Mouse (Mus musculus) thymus, adult 18-20 months (tissue): Measurements from ENCODE around the gene Mroh2a.

Experiments
- DNase-seq, 2 experiments: peaks; one replicate each; pipeline ENCODE4 v3.0.0; 2022; ENCODE audit warnings: mixed read lengths in 2 of 2

Mroh2a gene

DNA sequence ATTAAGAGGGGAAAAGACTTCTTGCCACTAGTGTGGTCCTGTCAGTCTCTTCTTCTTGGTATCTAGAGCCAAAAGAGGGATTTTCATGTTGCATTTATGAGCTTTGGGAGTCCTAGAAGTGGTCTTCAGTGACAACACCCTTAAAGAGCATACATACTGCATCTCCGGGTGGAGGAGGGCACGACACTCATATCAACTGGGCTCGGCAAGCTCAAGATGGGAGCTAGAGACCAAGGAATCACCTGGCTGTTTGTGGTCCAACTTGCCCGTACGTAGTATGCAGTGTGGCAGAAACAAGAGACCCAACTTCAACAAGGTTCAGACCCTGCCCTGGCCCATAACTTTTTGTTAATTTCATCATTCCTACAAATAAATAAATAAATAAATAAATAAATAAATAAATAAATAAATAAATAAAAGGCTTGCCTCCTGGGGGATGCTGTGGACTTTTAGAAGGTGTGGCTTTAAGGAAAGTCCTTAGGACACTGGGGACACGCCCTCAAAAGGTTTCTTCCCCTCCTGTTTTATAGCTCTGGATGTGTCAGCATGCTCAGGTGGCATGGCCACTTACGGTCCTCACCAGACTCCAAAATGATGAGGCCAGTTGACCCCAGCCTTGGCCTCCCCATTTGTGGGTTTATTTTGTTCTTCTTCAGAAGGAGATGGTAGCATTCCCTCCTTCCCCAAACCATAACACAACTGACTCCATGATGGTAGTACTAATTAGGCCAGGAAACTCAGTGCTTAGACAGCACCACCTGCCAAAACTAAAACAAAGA is 70.9 kb downstream of the Mroh2a start:
- no peak for DNase-seq

DNA sequence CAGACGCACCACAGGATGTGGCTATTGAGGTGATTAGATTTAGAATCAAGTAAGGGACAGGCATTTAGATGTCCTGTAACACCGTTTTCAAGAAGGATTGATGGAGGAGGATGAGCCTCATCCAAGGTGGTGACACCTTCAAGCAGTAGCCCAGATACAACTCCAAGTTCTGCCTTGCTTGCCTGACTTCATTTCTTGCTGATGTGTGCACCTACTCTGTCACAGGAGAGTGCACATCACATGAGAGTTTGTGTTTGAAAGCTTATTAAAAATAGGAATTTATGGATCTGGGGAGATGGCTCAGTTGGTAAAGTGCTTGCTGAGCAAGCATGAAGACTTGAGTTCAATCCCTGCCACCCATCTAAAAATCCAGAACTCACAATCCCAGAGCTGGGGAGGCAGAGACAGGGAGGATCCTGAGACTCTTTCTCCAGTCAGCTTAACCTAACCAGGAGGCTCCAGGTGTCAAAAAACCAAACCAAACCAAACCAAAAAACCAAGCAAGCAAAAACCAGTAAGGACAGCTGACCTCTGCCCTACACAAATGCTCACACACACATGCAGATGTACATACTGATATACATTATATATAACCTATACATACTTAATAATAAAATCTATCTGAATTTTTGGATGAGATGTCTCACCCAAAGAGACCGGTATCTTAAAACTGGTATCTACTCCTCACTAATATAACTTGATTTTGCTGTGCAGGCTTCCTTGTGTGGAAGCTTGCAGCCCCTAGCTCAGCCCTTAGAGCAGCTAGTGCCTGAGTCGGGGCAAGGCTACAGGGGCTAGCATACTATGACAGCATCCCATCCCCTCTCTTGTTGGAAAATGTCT is 72.1 kb downstream of the Mroh2a start:
- DNase-seq, result no peak

DNA sequence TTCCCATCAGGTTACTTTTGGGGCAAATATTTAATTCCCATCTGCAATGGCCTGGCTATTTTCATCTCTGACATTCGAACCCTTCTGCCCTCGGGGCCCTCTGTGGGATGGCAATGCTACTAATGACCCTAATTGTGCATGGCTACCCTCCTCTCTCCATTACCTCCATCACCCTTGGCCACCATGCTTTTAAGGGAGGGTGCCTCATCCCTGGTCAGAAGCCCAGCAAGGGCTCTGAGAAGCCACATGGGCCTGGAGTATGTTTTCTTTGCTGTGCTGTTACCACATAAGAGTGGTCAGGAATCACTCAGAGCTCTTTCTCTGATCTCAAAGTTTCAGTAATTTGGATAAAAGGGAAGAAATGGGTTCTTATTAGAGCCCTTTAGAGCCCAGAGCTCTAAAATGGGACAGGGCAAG is 72.8 kb downstream of the Mroh2a start:
- DNase-seq, result no peak

DNA sequence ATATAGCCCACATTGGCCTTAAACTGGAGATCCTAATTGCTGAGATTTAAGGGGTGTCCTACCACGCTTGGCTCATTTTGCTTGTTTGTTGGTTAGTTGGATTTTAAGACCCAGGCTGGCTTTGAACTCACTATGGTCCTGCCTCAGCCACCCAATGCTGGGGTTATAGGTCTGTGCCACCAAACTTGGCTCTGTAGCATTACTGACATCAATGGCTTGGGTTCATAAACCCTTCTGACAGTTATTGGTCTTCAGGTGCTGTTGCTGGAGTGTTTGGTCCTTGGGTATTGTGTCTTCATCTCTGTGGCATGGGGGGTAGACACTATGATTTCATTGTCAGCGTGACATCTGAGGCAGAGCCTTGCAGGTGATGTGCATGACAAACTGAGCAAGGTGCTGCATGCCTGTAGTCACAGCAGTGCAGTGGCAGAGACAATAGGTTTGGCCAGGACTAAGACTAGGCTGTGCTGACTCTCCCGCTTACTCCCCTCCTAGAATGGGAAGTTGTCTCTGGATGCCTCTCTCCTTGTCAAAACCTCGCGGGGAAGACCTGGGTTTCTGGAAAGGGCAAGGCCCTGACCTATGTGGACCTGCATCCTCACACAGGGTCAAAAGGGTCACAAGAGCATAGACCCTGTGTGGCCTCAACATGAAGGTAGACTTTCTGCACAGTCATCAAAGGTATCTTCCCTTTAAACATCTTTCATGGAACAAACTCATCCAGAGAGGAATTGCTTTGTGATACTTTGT is 73.7 kb downstream of the Mroh2a start:
- DNase-seq, result no peak

DNA sequence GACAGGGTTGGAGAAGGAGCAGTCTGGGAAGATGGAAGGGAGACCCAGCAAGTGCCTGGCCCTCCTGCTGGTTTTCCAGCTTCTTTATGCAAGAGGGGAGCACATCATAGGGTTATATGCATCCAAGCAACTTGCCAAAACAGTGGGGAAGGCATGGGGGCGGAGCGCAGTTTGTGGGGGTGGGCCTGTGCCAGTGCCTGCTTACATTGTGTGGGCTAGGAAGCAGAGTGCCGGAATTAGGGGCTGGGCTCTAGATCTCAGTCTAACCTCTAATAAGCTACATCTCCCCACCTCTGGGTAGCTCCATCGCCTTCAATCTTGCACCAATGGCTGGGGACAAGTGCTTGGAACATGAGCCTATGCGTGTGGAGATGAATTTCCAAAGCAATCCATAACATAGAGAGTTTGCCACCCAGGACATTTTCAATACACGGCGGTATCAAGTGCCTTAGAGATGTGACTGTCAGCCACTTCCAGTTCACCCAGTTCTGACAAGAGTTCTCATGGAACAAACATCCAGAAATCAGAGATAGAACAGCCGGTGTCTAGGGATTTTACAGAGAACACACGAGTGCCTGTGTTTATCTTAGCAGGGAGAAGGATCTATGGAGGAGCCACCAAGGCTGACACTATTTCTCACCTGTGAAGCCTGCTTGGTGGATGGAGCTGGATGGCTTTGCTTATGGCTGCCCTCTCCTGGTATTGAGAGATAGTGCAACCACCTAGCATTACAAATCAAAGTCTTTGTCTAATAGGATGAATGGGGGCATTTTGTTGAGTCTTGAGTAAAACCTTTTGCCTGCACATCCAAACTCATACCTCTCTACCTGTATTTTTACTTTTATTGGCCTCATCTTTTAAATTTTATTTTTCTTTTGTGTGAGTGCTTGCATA is 74.6 kb downstream of the Mroh2a start:
- no peak for DNase-seq

DNA sequence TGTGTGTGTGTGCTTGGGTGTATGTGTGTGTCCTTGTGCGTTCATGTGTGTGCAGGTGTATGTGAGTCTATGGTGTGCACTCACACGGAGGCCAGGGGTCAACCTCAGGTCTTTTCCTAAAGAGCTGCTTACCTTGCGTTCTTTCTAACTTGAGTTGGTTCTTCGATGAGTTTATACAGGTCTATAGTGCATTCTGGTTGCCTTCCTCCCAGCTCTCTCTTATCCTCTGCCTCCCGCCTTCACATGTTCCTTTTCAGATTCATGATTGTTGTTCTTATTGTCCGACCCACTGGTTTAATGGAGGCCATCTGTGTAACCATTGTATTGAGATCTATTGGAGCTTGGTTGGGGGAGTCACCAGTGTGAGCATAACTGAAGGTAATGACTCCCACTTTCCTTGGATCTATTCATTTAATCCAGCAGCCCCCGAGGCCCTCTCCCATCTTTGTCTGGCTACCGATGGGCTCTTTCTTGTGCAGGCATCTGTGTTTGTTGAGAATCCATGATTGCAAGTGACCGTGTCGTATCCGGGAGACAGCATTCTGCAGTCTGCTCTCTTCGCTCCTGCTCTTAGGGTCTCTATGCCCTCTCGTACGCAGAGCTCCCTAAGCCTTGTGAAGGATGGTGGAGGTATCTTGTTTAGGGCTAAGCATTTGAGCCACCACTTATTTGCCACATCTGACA is 75.4 kb downstream of the Mroh2a start:
- no peak for DNase-seq

DNA sequence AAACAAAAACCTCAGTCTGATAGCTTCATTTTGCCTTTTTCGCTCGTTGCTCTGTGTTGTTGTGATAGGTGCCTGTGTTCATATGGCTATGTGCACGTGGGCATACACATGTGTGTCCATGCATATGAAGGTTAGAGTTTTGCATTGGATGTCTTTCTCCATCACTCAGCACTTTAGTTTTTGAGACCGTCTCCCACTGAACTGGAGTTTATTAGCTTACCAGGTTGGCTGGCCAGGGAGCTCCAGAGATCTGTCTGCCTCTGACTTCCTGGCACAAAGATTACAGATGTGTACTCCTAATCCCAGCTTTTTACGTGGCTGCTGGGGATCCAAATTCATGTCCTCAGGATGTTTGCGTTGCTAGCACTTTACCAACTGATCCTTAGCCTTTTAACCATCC is 77.0 kb downstream of the Mroh2a start:
- no peak for DNase-seq

DNA sequence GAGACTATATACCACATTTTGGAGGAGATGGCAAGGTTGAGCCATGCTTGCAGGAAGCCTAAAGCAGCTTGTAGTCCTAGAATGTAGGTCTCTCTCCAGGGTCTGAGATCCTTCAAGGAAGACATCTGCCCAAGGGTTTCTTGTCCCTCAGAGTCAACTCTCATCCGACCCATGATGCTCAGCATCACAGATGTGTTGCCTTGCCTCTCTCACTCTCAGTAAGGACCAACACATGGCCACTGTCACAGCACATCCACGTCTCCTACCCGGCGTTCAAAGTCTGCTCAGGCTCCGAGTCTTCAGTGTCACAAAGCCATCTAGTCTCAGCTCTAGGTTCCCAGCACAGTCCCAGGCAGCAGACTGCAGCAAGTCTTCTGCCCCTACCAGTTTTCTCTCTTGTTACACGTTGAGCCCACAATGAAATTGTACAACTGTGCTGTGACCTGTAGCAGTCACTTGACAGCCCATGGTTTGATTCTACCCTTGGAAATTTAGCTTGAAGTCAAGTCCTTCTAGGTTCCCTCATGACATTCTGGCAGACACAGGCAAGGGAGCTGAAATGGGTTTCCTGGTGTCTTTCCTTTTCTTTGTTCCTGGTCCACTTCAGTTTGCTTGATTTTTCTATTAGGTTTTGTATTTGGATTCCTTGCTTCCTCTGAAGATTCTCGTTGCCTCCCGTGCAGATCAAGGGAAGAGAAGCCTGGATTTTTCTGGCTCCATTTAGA is 77.6 kb downstream of the Mroh2a start:
- DNase-seq, result no peak

DNA sequence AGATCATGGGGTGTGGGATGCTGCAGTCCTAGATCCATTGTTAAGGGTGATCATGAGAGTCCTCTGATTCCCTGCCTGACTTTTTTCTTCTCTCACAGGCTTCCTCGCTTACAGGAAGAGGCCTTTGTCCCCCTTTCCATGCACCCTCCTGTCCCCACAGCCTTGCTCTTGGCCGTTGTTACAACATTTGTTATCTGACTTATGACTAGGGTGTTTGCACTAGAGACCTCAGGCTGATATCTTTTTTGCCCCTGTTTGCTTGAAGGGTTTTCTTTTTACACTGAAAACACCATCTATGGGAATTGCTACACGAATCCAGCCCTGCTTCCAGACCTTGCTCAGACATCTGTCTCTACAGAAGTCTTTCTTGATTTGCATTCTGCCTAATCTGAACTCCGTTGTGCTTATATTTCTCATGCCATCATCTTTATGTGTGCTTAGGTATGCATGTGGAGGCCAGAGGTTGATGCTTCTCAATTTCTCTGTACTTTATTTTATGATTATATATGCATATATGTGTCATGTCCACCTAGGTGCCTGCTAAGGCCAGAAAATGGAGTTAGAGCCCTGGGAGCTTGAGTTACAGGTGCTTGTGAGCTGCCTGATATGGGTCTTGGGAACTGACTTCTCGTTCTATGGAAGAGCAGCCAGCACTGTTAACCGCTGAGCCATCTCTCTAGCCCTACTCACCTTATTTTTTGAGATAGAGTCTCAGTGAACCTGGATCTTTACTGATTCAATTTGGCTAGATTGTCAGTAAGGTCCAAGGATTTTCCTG is 78.4 kb downstream of the Mroh2a start:
- no peak for DNase-seq

DNA sequence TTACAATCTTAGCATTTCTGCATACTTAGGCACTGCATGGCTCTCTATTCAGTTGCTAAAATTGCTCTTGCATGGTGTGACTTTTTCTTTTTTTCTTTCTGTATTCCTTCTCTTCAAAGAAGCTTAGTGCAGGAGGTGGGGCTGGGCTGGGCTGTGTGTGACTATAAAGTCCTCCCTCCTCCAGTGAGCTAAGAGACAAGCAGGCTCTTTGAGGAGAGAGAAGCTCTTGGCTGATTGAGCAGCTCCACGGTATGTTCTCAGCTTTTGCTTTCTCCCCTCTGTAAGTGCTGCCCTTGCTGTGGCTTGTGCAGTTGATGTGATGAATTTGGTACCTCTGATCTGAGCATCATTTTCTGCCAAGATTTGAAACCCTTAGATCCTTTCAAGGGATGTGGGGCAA is 79.8 kb downstream of the Mroh2a start:
- no peak for DNase-seq

DNA sequence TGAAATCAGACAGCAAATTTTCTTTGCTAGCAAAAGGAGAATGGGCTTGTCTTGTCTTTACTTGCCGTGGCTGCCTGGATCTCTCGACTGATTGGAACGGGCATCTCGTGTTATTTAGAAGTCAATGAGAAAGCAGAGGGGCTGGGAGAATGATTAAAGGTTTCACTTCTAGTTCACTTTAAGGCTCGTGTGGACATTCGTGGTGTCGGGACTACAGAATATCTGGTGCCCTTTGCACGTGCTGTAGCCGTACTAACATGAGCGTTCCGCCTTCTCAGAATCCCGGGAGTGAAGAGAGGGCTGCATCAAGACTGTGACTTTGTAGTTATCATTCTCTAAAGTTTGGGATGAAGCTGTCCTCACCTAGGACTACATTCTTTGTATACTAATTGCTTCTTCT is 80.4 kb downstream of the Mroh2a start:
- no peak for DNase-seq

DNA sequence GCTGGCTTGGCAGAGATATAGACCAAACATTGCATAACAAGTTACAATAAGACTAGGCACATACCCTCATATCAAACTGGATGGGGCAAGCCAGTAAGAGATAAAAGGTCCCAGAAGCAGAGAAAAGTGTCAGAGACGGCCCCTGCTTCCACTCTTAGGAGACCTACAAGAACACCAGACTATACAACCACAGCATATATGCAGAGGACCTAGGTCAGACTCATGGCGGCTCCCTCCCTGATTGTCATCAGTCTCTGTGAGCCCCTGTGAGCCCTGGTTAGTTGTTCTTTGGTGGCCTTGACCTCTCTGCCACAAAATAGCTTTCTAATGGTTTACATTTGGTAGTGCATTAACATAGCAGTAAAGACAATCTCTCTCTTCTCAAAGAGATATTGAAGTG is 82.2 kb downstream of the Mroh2a start:
- no peak for DNase-seq

DNA sequence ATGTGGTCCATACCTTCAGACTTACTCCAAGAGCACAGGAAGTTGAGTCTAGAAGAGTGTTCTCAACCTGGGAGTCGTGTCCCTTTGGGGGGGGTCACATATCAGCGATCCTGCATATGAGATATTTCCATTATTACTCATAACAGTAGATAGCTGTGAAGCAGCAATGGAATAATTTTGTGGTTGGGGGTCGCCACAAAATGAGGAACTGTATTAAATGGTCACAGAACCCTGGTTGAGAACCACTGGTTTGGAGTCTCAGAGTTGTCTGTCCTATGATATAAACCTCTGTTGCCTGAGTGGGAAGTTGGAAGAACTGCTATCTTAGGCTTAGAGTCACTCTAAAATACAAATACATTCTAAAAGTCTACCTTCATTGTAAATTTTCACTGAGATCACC is 83.1 kb downstream of the Mroh2a start:
- DNase-seq, result no peak

DNA sequence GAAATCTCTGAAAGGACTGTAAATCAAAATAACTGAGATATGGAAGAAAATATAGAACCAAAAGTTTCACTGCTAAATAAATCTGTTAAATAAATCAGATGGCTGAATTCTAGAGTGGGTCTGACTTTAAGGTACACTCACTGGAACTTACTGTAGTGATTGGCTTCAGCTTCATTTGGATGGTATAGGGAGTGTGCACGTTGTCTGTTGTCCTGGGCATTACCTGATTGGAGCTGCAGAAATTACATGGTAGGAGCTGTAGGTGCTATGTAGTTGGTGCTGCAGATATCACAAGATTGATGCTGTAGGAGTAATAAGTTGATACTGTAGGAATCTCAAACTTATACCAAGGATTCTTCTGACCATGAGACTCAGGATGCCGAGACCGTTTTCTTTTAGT is 83.6 kb downstream of the Mroh2a start:
- no peak for DNase-seq
